Mouse (Mus musculus) frontal cortex, postnatal 14 days (tissue): ENCODE data around the gene Ccdc106.
A peak's percentile ranks its signal among the peaks of the same experiment; 100 is the strongest.
"Not testable (repeated sequence)": the region's sequence is repeated elsewhere in the genome, so short reads cannot be mapped to it uniquely, and the experiment has no call there.

ENCODE experiments used
- DNase-seq, 2 experiments: peaks; one replicate each; pipeline ENCODE4 v3.0.0; 2022; ENCODE audit warnings: low spot score in 2 of 2

The Ccdc106 gene

DNA sequence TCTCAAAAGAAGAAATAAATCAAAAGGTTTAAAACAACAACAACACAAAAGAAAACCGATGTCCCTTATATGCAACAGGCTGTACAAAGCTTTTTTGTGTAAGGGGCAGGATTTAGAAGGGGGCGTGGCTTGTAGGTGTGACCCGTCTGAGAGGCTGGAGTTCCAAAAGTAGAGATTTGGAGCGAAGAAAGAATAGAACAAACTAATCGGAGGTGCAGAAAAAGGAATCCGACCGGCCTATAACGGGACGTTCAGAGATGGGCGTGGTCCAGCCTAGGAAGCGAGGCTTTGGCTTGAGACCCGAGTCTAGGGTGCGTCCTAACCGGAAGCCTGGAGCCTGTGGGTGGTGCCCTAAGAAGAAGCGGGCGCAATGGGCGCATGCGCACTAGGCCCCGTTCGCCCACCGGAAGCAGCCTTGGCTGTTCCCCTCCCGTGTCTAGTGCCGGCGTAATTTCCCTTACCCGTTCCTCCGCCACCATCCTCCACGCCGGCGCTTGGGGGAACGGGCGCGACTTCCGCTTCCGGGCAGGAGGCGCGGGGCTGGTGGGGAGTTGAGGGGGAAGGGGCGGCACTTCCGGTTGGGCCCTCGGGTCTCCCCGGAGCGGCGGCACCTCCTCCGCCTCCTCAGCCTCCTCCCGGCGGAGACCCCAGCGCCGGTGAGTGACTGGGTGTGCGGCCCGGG is at the start of gene Ccdc106, which contains the start of gene Zfp865:
Gene Ccdc106 (plus strand): TSS at position 554 of the 682 bp plus-strand sequence.
Gene Zfp865 (plus strand): TSS at position 377 of the 682 bp plus-strand sequence.
- DNase-seq, result peak; percentile 98 to 99

DNA sequence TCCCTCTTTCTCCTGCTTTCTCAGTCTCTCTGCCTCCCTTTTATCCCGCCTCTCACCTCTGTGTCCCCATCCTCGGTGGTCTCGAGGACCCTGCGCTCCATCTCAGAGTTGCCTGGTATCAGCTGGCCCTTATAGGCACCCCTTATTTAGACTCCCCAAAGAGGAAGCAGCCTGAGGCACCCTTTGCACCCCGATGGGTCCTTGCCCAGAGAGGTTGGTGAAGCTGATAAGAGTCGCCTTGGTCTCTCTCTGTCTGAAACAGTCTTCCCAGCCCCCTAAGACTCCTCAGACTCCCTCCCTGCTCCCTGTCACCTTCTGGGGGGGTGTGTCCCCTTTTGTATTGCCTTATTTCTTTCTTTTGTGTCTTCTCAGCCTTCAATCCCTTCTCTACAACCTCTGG is 49.3 kb upstream of the Ccdc106 start, which contains the start of gene Sbk3:
Gene Sbk3 (minus strand): TSS at position 101 of the 400 bp plus-strand sequence.
- no peak for DNase-seq

DNA sequence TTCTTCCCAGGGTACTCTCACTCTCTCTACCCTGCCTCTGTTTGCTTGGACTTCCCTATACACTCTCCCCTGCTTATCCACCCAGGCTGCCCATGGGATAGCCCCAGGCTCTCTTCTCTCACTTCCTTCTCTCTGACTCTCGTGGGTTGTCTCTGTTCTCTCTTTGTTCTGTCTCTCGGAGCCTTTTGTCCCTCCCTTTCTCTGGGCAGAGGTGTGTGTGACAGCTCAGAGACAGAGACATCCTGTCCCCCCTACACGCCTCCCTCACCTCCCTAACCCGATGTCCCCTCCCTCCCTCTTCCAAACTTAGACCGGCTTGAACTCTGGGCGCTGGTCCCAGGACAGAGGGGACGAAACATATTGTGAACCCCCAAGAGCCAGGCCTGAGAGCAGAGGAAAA is 48.6 kb upstream of the Ccdc106 start:
- DNase-seq, result no peak

DNA sequence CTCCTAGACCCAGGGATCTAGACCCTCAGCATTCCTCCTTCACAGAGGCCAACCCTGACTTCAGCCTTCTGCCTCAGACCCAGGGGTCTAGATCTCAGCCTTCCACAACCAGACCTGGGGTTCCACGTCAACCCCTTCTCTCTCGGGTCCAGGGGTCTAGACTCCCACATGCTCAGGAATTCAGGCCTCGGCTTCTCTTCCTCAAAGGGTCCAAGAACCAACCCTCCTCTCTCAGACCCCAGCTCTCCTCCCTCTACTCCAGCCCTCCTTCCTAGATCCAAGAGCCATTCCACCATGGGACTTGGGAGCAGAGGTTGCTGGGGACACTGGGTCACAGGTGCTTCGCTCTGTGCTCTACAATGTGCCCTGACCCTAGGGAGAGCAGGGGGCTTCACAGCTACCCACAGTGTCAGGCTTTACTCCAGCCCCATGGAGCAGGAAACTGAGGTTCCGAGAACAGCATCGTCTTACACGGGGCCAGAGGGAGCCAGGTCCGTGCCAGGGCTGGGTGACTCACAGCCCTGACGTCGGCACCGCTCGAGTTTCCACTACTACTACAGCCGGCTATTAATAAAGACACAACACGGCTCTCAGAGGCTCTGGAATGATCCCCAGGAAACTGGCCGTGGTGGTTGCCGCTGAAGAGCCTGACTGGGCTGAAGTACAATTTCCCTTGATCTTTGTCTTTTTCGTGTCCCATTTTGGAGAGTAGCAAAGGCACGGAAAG is 47.9 kb upstream of the Ccdc106 start:
- no peak for DNase-seq

DNA sequence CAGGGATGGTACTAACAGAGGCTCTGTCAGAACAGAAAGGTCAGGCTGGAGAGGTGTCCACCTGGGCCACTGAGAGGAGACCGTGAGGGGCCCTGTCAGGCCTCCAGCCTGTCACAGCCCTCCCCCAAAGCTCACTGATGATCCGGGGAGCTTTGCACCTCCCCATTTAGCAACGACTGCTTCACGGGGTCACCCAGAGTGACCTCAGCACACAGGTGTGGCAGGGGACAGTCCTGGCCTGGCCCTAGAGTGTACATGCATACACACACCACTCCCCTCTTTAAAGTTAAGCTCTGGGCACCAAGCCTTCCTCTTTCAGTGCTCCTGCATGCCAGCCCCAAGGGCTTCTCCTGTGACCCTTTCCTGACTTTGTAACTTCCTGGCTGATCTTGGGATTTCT is 44.9 kb upstream of the Ccdc106 start:
- no peak for DNase-seq

DNA sequence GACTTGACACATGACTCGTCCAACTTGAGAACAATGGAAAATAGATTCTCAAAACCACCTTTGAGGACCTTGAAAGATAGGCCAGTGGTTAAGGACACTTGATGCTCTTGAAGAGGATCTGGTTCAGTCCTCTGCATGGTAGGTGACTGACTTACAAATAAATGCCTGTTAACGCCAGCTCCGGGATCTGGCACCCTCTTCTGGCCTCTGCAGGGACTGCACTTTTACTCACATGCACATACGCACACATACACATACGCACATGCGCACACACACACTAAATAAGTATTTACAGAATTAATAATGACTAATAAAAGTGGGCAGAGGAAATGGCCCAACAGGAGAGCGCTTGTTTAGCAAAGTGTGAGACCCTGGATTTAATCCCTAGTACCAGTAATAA is 43.5 kb upstream of the Ccdc106 start:
- DNase-seq, result no peak

DNA sequence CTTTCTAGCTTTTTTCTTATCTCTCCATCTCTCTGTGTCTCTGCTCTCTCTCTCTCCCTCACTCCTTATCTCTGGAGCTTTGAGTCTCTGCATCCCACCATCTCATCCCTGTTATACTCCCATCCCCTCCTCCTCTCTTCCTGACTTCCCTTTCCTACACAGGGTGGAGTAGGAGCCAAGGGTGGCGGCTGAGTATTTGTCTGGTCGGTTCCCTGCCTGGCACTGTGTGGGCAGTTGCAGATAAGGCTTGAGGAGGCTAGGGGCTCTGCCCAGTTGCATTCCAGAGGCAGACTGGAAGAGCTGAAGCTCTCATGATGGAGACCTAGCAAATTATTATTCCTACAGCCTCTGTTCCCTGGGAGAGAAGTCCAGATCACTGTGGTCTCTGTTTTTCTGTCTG is 32.1 kb upstream of the Ccdc106 start:
- no peak for DNase-seq

DNA sequence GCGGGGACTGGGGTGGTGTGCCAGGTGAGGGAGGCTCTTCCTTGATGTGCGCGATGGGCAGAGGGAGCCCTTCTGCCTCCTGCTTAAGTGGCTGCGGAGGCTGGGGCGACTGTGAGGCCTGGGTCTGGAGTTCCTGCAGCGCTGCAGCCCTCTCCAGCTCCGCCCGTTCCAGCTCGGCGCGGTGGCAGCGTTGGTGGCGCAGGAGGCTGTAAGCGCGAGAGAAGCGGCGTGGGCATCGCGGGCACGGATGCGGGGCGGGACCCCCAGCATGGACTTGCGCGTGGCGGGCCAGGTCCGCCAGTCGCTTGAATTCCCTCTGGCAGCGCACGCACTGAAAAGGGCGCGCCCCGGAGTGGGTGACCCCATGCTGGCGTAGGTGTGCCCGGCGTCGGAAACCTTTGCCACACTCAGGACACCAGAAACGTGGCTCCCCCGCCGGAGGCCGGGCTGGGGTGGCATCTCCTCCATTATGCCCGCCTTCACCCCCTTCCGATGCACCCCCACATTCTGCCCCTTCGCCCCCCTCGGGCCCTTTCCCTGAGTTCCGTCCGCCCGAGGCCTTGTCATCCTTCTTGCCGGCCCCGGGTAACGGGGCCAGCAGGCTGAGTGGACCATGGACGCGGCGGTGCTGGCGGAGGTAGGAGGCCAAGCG is 26.9 kb upstream of the Ccdc106 start:
- no peak for DNase-seq

DNA sequence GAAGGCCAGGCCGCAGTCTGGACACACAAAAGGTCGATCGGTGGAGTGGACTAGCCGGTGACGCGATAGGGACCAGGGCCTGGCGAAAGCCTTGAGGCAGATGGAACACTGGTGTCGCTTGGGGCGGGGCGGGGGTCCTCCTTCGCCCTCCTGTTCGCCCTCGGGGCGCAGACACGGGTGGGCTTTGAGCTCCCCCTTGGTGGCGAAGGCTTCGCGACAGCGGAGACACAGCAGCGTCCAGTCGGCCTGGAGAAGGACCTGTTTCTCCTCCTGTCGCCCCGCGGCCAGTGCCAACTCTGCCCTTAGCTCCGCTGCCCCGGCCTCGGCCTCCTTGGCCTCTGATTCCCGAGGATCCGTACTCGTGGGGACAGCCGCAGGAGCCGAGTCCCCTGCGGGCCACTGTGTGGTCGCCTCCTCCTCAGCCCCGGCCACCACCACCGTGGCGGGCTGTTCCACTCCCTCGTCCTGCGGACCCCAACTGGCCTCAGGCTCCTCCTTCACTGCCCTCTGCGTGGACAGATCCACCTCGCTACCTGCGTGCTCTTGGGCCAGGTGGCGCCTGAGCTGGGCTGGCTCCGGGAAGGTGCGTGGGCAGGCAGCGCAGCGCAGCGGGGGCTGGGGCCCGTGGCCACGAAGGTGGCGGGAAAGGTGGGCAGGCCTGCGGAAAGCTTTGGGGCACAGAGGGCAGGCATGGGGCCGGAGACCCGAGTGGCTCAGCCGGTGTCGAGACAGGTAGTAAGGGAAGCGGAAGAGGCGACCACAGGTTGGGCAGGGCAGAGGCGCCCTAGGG is 26.2 kb upstream of the Ccdc106 start:
- DNase-seq, result no peak

DNA sequence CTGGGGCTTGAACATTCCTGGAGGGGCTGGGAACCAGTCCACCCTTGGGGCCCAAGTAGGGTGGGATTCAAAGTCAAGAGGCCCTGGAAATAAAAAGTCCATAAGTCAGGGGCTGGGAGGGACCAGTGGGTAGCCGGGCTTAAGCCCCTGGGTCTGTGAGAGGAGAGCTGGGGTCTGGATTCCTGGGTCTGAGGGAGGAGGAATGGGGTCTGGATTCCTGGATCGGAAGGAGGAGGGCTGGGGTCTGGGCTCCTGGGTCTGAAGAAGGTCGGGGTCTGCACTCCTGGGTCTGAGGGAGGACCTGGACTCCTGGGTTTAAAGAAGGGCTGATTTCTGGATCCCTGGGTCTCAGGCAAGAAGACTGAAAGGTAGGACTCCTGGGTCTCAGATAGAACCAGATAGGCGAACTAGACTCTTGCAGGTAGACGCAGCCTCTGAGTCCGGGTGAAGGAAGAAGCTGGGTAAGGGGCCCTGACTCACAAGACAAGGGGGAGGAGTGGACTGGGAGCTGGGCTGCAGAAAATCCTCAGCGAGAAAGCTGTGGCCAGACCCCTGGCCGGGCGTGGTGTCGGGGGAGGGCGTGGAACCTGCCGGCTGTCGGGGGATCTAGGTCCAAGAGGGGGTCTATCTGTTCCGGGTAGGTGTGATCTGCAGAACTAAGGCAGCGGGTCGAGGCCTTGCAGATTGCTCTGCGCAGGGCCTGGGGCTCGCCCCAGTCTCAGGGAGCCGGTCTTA is 24.9 kb upstream of the Ccdc106 start:
- DNase-seq, result no peak

DNA sequence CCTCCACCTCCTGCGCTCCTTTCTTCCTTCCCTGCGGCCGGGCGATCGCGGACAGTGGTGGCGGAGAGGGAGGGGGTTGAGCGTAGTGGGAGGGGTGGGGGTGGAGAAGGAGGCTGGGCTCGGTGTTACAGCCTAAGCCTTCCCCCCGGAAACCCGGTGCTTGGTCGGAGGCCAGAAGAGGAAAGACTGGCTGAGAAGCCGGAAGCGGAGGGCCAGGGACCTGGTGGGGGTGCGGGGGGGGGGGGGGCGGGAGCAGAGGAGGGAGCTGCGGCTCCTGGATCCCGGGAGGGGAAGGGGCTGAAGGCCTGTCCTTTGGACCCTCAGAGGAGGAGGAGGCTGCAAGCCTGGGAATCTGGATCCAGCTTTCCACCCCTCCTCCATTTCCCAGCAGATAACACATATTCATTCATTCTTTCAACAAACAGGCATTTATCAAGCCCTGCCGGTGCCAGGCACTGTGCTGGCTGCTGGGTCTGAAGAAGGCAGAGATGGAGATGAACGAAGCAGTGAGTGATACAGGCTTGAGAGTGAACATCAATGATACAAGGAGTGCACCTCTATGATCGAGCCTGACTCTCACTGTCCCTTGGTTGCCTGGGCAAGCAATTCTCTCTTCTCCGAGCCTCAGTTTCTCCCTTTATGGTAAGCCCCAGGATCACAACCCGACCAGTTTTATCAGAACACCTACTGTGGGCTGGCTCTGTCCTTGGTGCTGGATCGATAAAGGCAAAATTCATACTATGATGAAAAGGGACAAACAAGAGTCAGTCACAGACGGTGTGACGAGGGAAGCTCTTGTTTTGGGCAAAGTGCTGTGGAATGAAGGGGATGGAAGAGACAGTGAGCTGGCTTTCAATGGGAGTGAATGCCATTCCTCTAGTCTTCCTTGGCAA is 24.1 kb upstream of the Ccdc106 start, which contains the start of gene Zfp579:
Gene Zfp579 (minus strand): TSS at position 156 of the 893 bp plus-strand sequence.
- DNase-seq, result peak; percentile 83 to 89

DNA sequence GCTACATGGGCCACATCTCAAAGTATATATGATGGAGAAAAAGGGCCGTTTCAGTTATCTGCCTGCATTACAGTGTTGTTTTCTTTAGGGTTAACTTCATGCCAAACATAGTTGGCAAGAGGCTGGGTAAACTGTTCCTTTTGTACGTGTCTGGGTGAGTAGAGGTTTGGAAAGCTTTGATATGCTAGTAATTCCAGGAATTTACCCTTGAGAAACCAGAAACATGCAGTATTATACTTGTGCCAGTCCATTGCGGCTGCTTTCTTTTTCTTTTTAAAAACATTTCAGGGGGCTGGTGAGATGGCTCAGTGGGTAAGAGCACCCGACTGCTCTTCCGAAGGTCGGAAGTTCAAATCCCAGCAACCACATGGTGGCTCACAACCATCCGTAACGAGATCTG is 23.4 kb upstream of the Ccdc106 start:
- DNase-seq, result no peak

DNA sequence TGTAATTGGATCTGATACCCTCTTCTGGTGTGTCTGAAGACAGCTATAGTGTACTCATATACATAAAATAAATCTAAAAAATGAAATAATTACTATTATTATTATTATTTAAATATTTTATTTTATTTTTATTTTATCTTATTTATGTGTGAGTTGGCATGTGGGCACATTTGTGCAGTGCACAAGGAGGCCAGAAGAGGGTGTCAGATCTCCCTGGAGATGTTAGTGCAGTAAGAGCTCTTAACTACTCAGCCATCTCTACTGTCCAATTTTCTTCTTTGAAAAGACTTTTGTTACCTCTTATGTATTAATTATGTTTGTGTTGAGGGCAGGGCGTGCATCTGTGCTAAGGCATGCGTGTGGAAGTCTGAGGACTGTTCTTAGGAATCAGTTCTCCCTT is 20.5 kb upstream of the Ccdc106 start:
- no peak for DNase-seq

DNA sequence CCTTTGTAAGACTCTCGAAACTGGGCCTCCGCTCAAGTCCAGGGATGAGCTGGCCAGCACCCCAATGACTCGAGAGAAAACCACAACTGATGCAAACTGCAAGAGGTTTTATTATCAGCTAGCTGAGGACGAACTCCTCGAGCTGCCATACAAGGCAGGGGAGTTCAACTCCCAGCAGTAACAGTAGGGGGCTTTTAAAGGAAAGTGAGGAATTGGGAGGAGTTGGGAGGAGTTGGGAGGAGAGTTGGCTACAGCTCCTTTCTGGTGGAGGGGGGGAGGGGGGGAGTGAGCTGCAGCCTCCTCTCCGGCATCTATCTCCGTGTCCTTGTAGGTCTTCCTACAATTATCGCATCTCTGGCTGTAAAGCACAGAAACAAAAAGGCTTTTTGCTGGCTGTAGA is 17.5 kb upstream of the Ccdc106 start:
- not testable (repeated sequence) for DNase-seq

DNA sequence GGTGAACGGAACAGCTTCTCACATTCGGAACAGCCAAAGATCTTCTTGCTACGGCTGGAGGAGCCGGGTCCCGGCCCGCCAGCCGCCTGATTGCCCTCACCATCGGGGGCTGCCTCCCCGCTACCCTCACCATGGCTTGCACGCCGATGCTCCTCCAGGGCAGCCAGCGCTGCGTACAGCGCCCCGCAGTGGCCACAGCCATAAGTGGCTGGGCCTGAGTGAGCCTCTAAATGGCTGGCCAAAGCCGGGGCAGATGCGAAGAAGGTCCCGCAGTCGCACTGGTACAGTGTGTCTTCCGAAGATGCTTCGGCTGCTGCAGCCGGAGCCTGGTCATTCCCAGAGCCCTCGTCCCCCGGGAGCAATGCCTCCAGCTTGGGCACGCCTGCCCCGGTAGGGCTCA is 12.1 kb upstream of the Ccdc106 start:
- no peak for DNase-seq

DNA sequence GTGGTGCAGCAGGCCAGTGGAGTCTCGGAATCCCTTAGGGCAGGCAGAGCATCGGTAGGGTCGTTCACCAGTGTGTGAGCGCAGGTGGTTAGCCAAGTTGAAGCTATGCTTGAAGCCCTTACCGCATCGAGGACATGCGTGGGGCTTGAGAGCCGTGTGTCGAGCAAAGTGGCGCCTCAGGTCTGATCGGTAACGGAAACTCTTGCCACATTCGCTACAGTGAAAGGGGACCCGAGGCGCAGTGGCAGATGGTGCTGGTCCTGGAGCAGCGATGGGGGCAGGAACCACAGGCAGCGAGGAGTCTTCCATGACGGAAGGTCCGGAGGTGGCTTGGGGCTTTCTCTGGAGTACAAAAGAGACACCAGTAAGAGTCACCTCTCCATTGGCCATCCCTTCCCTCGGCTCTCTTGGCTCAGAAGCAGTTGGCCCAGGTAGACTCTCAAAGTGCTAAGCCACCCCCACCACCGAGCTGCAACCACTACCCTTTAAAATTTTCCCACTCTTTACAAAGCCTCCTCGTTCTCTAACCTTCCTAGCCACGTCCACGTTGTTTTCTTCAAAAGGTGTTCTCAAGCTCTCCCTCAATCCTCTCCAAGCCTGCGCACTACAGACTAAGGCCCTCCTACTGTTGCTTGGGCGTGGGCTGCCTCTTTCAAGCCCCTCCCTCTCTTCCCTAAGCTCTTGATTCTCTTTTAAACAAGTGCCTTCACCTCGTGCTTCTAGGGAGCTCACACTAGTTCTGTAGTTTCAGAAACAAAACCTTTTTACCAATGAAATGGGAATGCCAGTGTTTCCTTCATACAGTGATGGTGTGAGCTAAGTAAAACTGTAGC is 7.5 kb upstream of the Ccdc106 start:
- no peak for DNase-seq

DNA sequence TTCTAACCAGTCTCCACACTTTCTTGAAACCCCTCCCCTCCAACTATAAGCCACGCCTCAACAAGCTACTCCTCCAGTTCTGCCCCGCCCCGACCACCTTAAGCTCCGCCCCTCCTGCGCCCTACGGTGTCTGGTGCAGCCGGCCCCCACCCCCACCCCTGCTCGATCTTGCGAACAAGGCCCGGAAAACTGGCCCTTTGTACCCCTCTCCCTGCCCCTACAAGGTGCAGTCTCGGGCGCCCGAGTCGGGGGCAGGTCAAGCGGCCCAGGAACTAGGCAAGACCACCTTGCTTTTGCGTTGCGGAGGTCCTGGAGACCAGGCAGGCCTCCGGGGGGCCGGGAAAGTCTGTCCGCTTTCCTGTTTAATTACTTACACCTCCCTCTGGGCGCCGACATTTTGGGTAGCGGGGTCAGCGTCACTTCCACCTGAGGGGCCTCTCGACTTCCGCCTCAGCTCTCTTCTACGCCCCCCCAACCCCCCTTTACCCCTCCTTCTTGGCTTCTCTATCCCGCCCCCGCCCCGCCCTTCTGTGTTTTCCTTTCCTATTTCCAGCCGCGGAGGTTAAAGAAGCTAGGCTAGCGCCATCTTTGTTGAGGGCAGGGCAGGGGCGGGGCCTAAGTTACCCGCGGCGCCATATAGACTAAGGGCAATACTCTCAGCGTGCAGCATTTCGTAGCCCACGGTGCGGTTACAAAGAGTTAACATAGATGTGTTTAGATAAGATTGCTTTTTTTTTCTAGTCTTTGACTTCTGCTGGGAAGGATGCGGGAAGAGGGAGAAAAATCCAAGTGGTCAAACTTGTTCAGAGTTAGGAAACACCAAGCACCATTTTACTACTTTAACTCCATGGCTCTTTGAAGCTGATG is 5.9 kb upstream of the Ccdc106 start, which contains the start of the genes Zfp524 and Fiz1:
Gene Zfp524 (plus strand): TSS at position 165 of the 867 bp plus-strand sequence.
Gene Fiz1 (minus strand): TSS at position 447 of the 867 bp plus-strand sequence.
- peak; percentile 96 for DNase-seq
